Mouse (Mus musculus): ENCODE measurements at regions not wholly inside any gene's neighbourhood (a gene's known extent, or its start where the extent isn't known, plus 50 kb on each side); places are given as distances from the start of the nearest gene placed in this dataset.

DNA sequence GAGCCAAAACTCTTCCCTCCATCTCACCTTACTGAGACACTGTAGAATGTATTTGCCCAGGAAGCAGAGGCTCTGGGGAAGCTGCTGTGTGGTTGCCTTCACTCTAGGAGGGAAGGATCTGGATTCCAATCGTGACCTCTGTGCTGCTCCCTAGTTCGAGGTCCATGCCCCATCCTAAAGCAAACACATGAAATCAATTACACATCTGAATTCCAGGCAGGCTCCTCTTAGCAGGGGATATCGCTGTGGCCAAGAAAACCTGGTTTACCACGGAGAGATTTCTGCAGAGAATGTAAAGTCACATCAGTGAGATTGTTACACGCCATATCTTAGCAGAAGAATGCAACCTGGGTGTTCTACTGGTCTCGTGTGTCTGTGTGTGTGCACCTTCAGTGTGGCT is 61.0 kb upstream of the Intu start:
- Histone ChIP-seq H3K9me3 (replicated peaks; ENCODE audit: control insufficient read depth, insufficient read depth, low read length, poor library complexity, severe bottlenecking) (no peaks in the 10 kb centered on the region), H3K4me1 (ENCODE audit: control insufficient read depth, insufficient read depth, low read length) (no peaks in the 10 kb centered on the region), H3K36me3 (ENCODE audit: control insufficient read depth, insufficient read depth, low read length, poor library complexity, severe bottlenecking) (no peaks in the 10 kb centered on the region), H3K27me3 (ENCODE audit: control insufficient read depth, insufficient read depth, low read length, poor library complexity, severe bottlenecking) (no peaks in the 10 kb centered on the region), H3K4me3 (ENCODE audit: low read depth, low read length) (no peak overlapping the region), H3K27ac (ENCODE audit: insufficient read depth, low read length) (no peak overlapping the region), H3K9ac (ENCODE audit: low read depth, poor library complexity, severe bottlenecking) (no peak overlapping the region)
- TF ChIP-seq EP300 (IDR thresholded peaks at IDR 0.05; ENCODE audit: insufficient read depth, low read depth, low read length) (no peak), CTCF (IDR thresholded peaks at IDR 0.05; ENCODE audit: low read depth, low read length) (no peak), POLR2A (IDR thresholded peaks at IDR 0.05; ENCODE audit: insufficient read depth, low read length) (no peak)

DNA sequence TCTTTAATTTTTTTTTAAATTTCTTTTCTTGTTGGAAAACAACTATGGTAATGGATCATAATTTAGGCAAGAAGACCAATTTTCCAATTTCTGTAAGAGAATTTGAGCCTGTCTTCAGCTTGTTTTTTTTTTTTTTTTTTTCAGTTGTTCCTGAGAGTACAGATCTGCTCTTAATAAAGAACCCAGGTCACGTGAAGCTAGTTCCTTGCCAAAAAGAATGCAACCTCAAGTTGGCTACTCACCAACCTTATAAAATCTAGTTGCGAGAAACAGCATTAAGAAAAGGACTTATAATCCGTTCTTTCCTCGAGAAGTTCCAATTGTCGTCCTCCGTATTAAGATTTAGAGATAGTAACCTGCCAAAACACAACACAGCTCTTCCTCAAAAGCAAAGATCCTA is 58.3 kb upstream of the Intu start:
- no peak for TF ChIP-seq CTCF (IDR thresholded peaks at IDR 0.05; ENCODE audit: low read depth, low read length)
- no peak for TF ChIP-seq EP300 (IDR thresholded peaks at IDR 0.05; ENCODE audit: insufficient read depth, low read depth, low read length)
- TF ChIP-seq POLR2A (IDR thresholded peaks at IDR 0.05; ENCODE audit: insufficient read depth, low read length), result no peak
- H3K36me3 ChIP-seq (ENCODE audit: control insufficient read depth, insufficient read depth, low read length, poor library complexity, severe bottlenecking), result no peaks in the 10 kb centered on the region
- H3K27ac ChIP-seq (ENCODE audit: insufficient read depth, low read length), result no peak overlapping the region
- no peaks in the 10 kb centered on the region for H3K4me1 ChIP-seq (ENCODE audit: control insufficient read depth, insufficient read depth, low read length)
- H3K9ac ChIP-seq (ENCODE audit: low read depth, poor library complexity, severe bottlenecking), result no peak overlapping the region
- H3K27me3 ChIP-seq (ENCODE audit: control insufficient read depth, insufficient read depth, low read length, poor library complexity, severe bottlenecking), result no peaks in the 10 kb centered on the region
- H3K4me3 ChIP-seq (ENCODE audit: low read depth, low read length), result no peak overlapping the region
- no peaks in the 10 kb centered on the region for H3K9me3 ChIP-seq (replicated peaks; ENCODE audit: control insufficient read depth, insufficient read depth, low read length, poor library complexity, severe bottlenecking)

DNA sequence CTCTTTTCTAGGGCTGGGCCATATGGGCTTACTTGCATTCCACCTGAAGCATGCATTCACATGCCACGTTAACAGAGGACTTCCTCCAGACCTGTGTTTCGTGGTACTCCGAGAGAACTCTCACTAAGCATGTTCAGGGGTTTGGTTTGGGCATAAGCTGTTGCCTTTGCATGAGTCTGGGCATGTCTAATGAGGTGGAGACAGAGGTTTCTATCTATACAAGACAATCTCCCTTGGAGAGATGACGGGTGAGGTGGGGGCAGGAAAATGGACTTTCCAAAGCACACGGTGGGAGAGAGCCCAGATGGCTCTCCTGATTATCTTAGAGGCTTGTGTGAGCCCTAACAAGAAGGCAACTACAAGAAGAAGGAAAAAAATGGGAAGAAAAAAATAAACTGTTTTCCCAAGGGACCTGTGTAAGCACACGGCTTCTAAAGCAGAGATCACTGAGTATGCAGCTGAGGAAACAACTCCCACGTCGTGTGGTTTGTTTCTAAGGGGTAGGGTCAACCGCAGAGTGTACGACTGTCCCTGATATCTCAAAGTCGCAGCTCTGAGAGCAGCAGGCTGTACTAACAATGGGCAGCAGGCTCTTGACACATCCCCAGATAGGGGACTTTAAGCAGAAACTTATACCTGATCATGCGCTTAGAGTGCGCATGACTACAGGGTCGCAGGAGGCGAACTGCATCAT is 50.7 kb upstream of the Intu start:
- no peak overlapping the region for H3K4me3 ChIP-seq (ENCODE audit: low read depth, low read length)
- H3K27ac ChIP-seq (ENCODE audit: insufficient read depth, low read length), result no peak overlapping the region
- H3K27me3 ChIP-seq (ENCODE audit: control insufficient read depth, insufficient read depth, low read length, poor library complexity, severe bottlenecking), result no peaks in the 10 kb centered on the region
- H3K9me3 ChIP-seq (replicated peaks; ENCODE audit: control insufficient read depth, insufficient read depth, low read length, poor library complexity, severe bottlenecking), result no peaks in the 10 kb centered on the region
- no peak for TF ChIP-seq CTCF (IDR thresholded peaks at IDR 0.05; ENCODE audit: low read depth, low read length)
- TF ChIP-seq EP300 (IDR thresholded peaks at IDR 0.05; ENCODE audit: insufficient read depth, low read depth, low read length), result no peak
- no peak for TF ChIP-seq POLR2A (IDR thresholded peaks at IDR 0.05; ENCODE audit: insufficient read depth, low read length)
- H3K4me1 ChIP-seq (ENCODE audit: control insufficient read depth, insufficient read depth, low read length), result no peaks in the 10 kb centered on the region
- no peaks in the 10 kb centered on the region for H3K36me3 ChIP-seq (ENCODE audit: control insufficient read depth, insufficient read depth, low read length, poor library complexity, severe bottlenecking)
- H3K9ac ChIP-seq (ENCODE audit: low read depth, poor library complexity, severe bottlenecking), result no peak overlapping the region
